In genomic region chr2:76631600-76631999, GRCm38 (mm10) we compare ENCODE assay signal across 24 mouse cellular contexts. TPM values are rescaled to one million over a fixed set of nuclear protein-coding genes. Genes with fewer than 3 reads are reported as not detected.
A peak's percentile ranks its signal among the peaks of the same experiment; 100 is the strongest.
DNase-seq lines count a peak whose midpoint lies in the region; ATAC-seq and TF ChIP-seq lines count a peak whose summit lies in the region.
"Had no signal": no experiment of that assay in that cellular context is flagged by ENCODE, and none has a peak within 500 bp of the region (broad histone marks: within the 10 kb centered on the region; RNA-seq: fewer than 3 reads in every experiment).

No protein-coding gene starts in this region.

- H3K27me3 ChIP-seq in kidney, adult 2 months (replicated peaks; ENCODE audit: control insufficient read depth, insufficient read depth, low read length) = no peaks in the 10 kb centered on the region
- H3K27me3 ChIP-seq in kidney, embryonic 15.5 days = no peaks in the 10 kb centered on the region
- H3K27me3 ChIP-seq: CH12.LX; embryonic facial prominence, embryonic 12.5 days; forebrain, embryonic 13.5 days; heart, embryonic 12.5 days; hindbrain, embryonic 15.5 days had no signal

- peak; percentile 23 for DNase-seq in adrenal gland, postnatal 14 days
- no peak for DNase-seq in adrenal gland, adult 8-10 months
- peak; percentile 14 for DNase-seq in kidney, adult 2 months
- DNase-seq in Muller cell, postnatal 12 days (ENCODE audit: inconsistent ontology term) = peak; percentile 33
- peak; percentile 21 for DNase-seq in brain, embryonic 14.5 days (ENCODE audit: low read depth)
- no peak for DNase-seq in T-cell, adult 2 months (ENCODE audit: low spot score)
- DNase-seq: cerebellum, adult 11 months; cerebellum, adult 8-10 months; cerebellum, postnatal 14 days; embryo, embryonic 11 days; forebrain, postnatal 0 days; gastrocnemius, postnatal 14 days; kidney, adult 11 months had no signal

- no peak overlapping the region for H3K27ac ChIP-seq in kidney, adult 2 months (ENCODE audit: insufficient read depth, low read depth, low read length)
- H3K27ac ChIP-seq in kidney, embryonic 15.5 days = no peak overlapping the region
- H3K27ac ChIP-seq: embryonic facial prominence, embryonic 12.5 days; forebrain, embryonic 13.5 days; hindbrain, embryonic 15.5 days had no signal

- H3K9ac ChIP-seq in kidney, embryonic 15.5 days = no peak overlapping the region
- H3K9ac ChIP-seq: embryonic facial prominence, embryonic 12.5 days; forebrain, embryonic 13.5 days; forebrain, postnatal 0 days; heart, embryonic 12.5 days; hindbrain, embryonic 15.5 days had no signal

- 85% methylated on average over 4 of the region's 4 CpGs for WGBS in kidney, adult 2 months
- 95% methylated on average over 4 of the region's 4 CpGs for WGBS in kidney, embryonic 15.5 days

- H3K4me1 ChIP-seq in kidney, adult 2 months (ENCODE audit: control insufficient read depth, insufficient read depth, low read length) = no peaks in the 10 kb centered on the region
- no peaks in the 10 kb centered on the region for H3K4me1 ChIP-seq in kidney, embryonic 15.5 days
- H3K4me1 ChIP-seq: embryonic facial prominence, embryonic 12.5 days; forebrain, embryonic 13.5 days; heart, embryonic 12.5 days; hindbrain, embryonic 15.5 days had no signal

- H3K4me2 ChIP-seq in kidney, embryonic 15.5 days = no peak overlapping the region
- H3K4me2 ChIP-seq: embryonic facial prominence, embryonic 12.5 days; forebrain, embryonic 13.5 days; heart, embryonic 12.5 days; hindbrain, embryonic 15.5 days had no signal

- H3K36me3 ChIP-seq in kidney, adult 2 months (ENCODE audit: control insufficient read depth, insufficient read depth, low read length) = peaks cover 2% of the 10 kb centered on the region
- peaks cover 94% of the 10 kb centered on the region for H3K36me3 ChIP-seq in kidney, embryonic 15.5 days

- H3K4me3 ChIP-seq in kidney, adult 2 months (ENCODE audit: insufficient read depth, low read depth, low read length) = no peak overlapping the region
- no peak overlapping the region for H3K4me3 ChIP-seq in kidney, embryonic 15.5 days (replicated peaks)
- H3K4me3 ChIP-seq: embryonic facial prominence, embryonic 12.5 days; forebrain, embryonic 13.5 days; heart, embryonic 12.5 days; hindbrain, embryonic 15.5 days had no signal

- H3K9me3 ChIP-seq in kidney, embryonic 15.5 days (replicated peaks) = no peaks in the 10 kb centered on the region; the same call in 1 of the 2 replicates
- H3K9me3 ChIP-seq: embryonic facial prominence, embryonic 12.5 days; forebrain, embryonic 13.5 days; hindbrain, embryonic 15.5 days had no signal

- no peak for ATAC-seq in kidney, embryonic 15.5 days (replicated peaks; ENCODE audit: low FRiP score)
- ATAC-seq: forebrain, embryonic 13.5 days; forebrain, postnatal 0 days had no signal

- no peak for TF ChIP-seq CTCF in kidney, adult 2 months (conservative IDR thresholded peaks at IDR 0.05; ENCODE audit: insufficient read depth, insufficient read length, low read depth, low read length)
- TF ChIP-seq CTCF in brain, embryonic 14.5 days (IDR thresholded peaks at IDR 0.05; ENCODE audit: borderline replicate concordance, extremely low read depth, insufficient read depth, insufficient read length) = no peak

- TF ChIP-seq POLR2A in kidney, adult 2 months (IDR thresholded peaks at IDR 0.05; ENCODE audit: low read depth, low read length) = no peak
- TF ChIP-seq POLR2A in brain, embryonic 14.5 days (IDR thresholded peaks at IDR 0.05; ENCODE audit: borderline replicate concordance, extremely low read depth, insufficient read depth, insufficient read length, poor library complexity, severe bottlenecking) = no peak

RNA-seq across cellular contexts. Expression of gene Prkra, which starts 16.2 kb away (rescaled TPM):
- 25.9 and 26.8 TPM in 2 replicates for total RNA-seq in adrenal gland, postnatal 14 days (2021)
- total RNA-seq in adrenal gland, adult 8-10 months (2022) = 10 to 100 TPM; 26.5 to 32.4 (median 28.1) TPM
- 15.3 and 17.0 TPM in 2 replicates for polyA plus RNA-seq in kidney, adult 2 months (2012; rRNA removed)
- 78.8 and 80.5 TPM in 2 replicates for polyA plus RNA-seq in kidney, embryonic 15.5 days (2015; fragmentation: Nextera tagmentation; extraction: Ambion mirVana)
- 85.8 and 89.5 TPM in 2 replicates for polyA plus RNA-seq in brain, embryonic 14.5 days (2012; rRNA removed)

RNA-seq across cellular contexts. Expression of gene Pjvk, which starts 16.7 kb away (rescaled TPM):
- total RNA-seq in adrenal gland, postnatal 14 days (2021) = not detected in 2 replicates
- total RNA-seq in adrenal gland, adult 8-10 months (2022) = not detected
- polyA plus RNA-seq in kidney, adult 2 months (2012; rRNA removed) = 1.1 and 1.2 TPM in 2 replicates
- polyA plus RNA-seq in kidney, embryonic 15.5 days (2015; fragmentation: Nextera tagmentation; extraction: Ambion mirVana) = 1.6 and 2.7 TPM in 2 replicates
- polyA plus RNA-seq in brain, embryonic 14.5 days (2012; rRNA removed) = 0.42 and 0.55 TPM in 2 replicates
- total RNA-seq: CH12.LX; common myeloid progenitor, adult 5-6 weeks; forebrain, postnatal 0 days; gastrocnemius, adult 18-20 months; gastrocnemius, postnatal 14 days; heart, adult 8-10 months; heart, postnatal 25 days had no signal
- polyA plus RNA-seq: gonadal fat pad, adult 2 months; heart, embryonic 12.5 days had no signal

RNA-seq across cellular contexts. Expression of gene Fkbp7, which starts 41.3 kb away (rescaled TPM):
- 30.2 and 32.7 TPM in 2 replicates for total RNA-seq in adrenal gland, postnatal 14 days (2021)
- 10 to 100 TPM; 24.4 to 43.0 (median 30.1) TPM for total RNA-seq in adrenal gland, adult 8-10 months (2022)
- 2.9 and 4.0 TPM in 2 replicates for polyA plus RNA-seq in kidney, adult 2 months (2012; rRNA removed)
- 65.4 and 66.7 TPM in 2 replicates for polyA plus RNA-seq in kidney, embryonic 15.5 days (2015; fragmentation: Nextera tagmentation; extraction: Ambion mirVana)
- polyA plus RNA-seq in brain, embryonic 14.5 days (2012; rRNA removed) = 7.4 and 9.6 TPM in 2 replicates

RNA-seq across cellular contexts. Expression of gene Plekha3, which starts 43.5 kb away (rescaled TPM):
- total RNA-seq in adrenal gland, postnatal 14 days (2021) = 36.0 and 37.7 TPM in 2 replicates
- total RNA-seq in adrenal gland, adult 8-10 months (2022) = 10 to 100 TPM; 45.0 to 61.3 (median 49.9) TPM
- polyA plus RNA-seq in kidney, adult 2 months (2012; rRNA removed) = 22.3 and 23.9 TPM in 2 replicates
- polyA plus RNA-seq in kidney, embryonic 15.5 days (2015; fragmentation: Nextera tagmentation; extraction: Ambion mirVana) = 13.9 and 14.0 TPM in 2 replicates
- polyA plus RNA-seq in brain, embryonic 14.5 days (2012; rRNA removed) = 17.7 and 18.7 TPM in 2 replicates

Comparison
In these comparisons a context has a peak if more than half of its experiments do, and no peak if none do; other contexts are left out.
1. DNase-seq: peak in adrenal gland, postnatal 14 days (single experiment), kidney, adult 2 months (single experiment), Muller cell, postnatal 12 days (single experiment) and brain, embryonic 14.5 days (single experiment); none in adrenal gland, adult 8-10 months (single experiment) and T-cell, adult 2 months (single experiment).